Mouse (Mus musculus): ENCODE measurements at regions not wholly inside any gene's neighbourhood (a gene's known extent, or its start where the extent isn't known, plus 50 kb on each side); places are given as distances from the start of the nearest gene placed in this dataset.
A peak's percentile ranks its signal among the peaks of the same experiment; 100 is the strongest.

DNA sequence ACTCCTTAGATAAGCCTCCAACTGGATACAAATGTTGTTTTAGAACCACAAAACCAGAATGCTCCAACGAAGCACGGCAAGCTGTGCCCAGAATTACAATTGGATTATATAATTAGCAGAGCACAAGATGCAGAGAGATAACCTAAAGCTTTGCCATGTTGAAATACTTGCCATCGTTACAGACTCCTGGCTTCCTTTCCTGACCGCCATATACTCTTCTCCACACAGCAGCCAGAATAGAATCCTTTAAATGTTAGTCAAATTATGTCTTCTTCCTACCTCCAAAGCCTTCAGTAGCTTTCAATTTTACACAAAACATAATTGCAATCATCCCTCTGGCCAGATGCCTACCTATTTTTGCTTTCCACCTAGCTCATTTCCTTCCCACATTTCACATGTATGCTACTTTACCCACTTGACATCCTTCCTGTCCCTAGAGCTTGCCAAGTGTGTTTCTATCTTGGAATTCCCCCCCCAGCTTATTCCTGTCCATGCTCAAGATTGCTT, 52.8 kb upstream of the G2e3 start:
- no peaks in the 10 kb centered on the region for H3K27me3 ChIP-seq (ENCODE audit: control insufficient read depth, insufficient read depth, low read depth, low read length)
- ATAC-seq: no peak
- 87% methylated on average over 4 of the region's 4 CpGs for WGBS
- H3K4me2 ChIP-seq (ENCODE audit: low read length): no peak overlapping the region
- H3K36me3 ChIP-seq (ENCODE audit: control insufficient read depth, insufficient read depth, low read length): no peaks in the 10 kb centered on the region
- H3K9me3 ChIP-seq (replicated peaks; ENCODE audit: control insufficient read depth, low read length, poor library complexity, severe bottlenecking): no peaks in the 10 kb centered on the region
- H3K27ac ChIP-seq (ENCODE audit: low read length): no peak overlapping the region
- H3K4me1 ChIP-seq (ENCODE audit: control insufficient read depth, insufficient read depth, low read length): no peaks in the 10 kb centered on the region
- no peak overlapping the region for H3K4me3 ChIP-seq (ENCODE audit: low read depth, low read length)
- H3K9ac ChIP-seq (ENCODE audit: low read depth, low read length): no peak overlapping the region

DNA sequence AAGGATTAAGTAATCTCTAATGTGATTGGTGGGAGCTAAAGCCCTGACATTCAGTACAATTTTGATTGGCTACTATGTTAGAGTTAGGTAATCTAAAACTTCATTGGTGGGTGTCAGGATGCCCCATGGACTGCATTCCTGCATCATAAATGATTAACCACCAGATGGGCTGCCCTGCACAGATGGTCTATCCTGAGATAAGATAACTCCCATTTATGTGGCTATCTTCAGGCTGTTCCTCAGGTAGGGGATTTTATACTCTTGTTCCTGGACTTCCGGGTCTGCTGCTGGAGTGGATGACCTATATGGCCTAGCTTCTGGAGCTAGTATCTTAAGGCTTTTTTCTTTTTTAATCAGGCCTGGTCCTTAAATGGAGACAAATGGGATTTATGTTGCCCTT, 69.5 kb upstream of the G2e3 start:
- Histone ChIP-seq H3K4me1 (ENCODE audit: control insufficient read depth, insufficient read depth, low read length) (no peaks in the 10 kb centered on the region), H3K9me3 (replicated peaks; ENCODE audit: control insufficient read depth, low read length, poor library complexity, severe bottlenecking) (no peaks in the 10 kb centered on the region), H3K27me3 (ENCODE audit: control insufficient read depth, insufficient read depth, low read depth, low read length) (no peaks in the 10 kb centered on the region), H3K36me3 (ENCODE audit: control insufficient read depth, insufficient read depth, low read length) (no peaks in the 10 kb centered on the region), H3K9ac (ENCODE audit: low read depth, low read length) (no peak overlapping the region), H3K4me2 (ENCODE audit: low read length) (no peak overlapping the region), H3K4me3 (ENCODE audit: low read depth, low read length) (no peak overlapping the region), H3K27ac (ENCODE audit: low read length) (no peak overlapping the region)
- WGBS: 80% methylated on average over 1 of the region's 1 CpGs
- no peak for ATAC-seq

DNA sequence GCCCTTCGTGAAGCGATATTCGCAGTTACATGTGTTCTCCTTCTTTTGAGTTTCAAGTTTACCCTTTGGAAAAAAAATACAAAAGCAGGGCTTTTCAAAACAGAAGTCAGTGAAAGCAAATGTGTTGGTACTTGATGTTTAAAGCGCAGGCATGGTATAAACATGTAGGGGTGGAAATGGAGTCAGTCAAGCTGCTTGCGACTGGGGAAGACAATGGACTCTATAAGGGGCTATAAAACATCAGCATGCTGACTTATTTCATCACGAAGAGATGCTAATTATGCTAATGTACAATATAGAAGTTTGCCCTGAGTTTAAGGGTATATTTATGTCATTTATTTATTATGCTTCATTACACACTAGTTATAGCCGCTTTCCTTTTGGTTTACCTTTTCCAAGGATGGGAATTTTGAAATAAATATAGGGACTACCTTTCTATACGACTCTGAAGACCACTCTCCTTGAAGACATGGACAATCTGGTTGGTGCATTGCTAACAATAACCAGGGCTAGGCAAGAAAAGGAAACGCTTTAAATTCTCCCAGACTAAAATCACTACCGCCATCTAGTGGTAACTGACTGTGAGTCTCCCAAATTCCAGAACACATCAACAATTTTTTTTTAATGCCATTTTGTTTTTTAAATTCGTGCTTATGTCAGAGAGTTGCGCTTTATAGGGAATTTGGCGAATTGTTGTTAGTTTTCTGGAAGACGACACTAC, 71.9 kb upstream of the G2e3 start:
- Histone ChIP-seq H3K4me1 (ENCODE audit: control insufficient read depth, insufficient read depth, low read length) (no peaks in the 10 kb centered on the region), H3K27me3 (ENCODE audit: control insufficient read depth, insufficient read depth, low read depth, low read length) (no peaks in the 10 kb centered on the region), H3K27ac (ENCODE audit: low read length) (no peak overlapping the region), H3K4me3 (ENCODE audit: low read depth, low read length) (no peak overlapping the region), H3K36me3 (ENCODE audit: control insufficient read depth, insufficient read depth, low read length) (no peaks in the 10 kb centered on the region), H3K4me2 (ENCODE audit: low read length) (peak overlapping the region; percentile 19; the same call in 1 of the 2 replicates), H3K9me3 (replicated peaks; ENCODE audit: control insufficient read depth, low read length, poor library complexity, severe bottlenecking) (no peaks in the 10 kb centered on the region), H3K9ac (ENCODE audit: low read depth, low read length) (no peak overlapping the region)
- WGBS: 50% methylated on average over 14 of the region's 14 CpGs
- no peak for ATAC-seq

DNA sequence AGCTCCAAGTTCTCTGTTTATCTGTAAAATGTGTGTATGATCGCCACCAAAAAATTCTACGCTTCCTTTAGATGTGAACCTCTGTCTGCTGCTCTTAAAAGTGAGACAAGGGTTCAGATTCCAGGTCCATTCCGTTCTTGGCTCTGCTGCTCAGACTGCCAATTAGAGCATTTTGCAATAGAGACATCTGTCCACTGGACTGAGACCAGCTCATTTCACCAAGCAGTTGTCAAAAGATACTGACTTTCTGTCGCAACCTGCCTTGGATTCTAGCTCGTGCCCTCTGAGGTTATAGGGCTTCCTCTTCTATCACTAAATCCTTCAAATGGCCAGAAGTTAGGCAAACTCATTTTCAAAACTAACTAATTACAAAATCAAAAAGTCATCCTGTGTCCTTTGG, 74.4 kb upstream of the G2e3 start:
- no peak for ATAC-seq
- no peak overlapping the region for H3K27ac ChIP-seq (ENCODE audit: low read length)
- H3K27me3 ChIP-seq (ENCODE audit: control insufficient read depth, insufficient read depth, low read depth, low read length): no peaks in the 10 kb centered on the region
- H3K36me3 ChIP-seq (ENCODE audit: control insufficient read depth, insufficient read depth, low read length): no peaks in the 10 kb centered on the region
- H3K9ac ChIP-seq (ENCODE audit: low read depth, low read length): no peak overlapping the region
- H3K9me3 ChIP-seq (replicated peaks; ENCODE audit: control insufficient read depth, low read length, poor library complexity, severe bottlenecking): no peaks in the 10 kb centered on the region
- H3K4me3 ChIP-seq (ENCODE audit: low read depth, low read length): no peak overlapping the region
- H3K4me1 ChIP-seq (ENCODE audit: control insufficient read depth, insufficient read depth, low read length): no peaks in the 10 kb centered on the region
- H3K4me2 ChIP-seq (ENCODE audit: low read length): no peak overlapping the region
- WGBS: 84% methylated on average over 5 of the region's 5 CpGs

DNA sequence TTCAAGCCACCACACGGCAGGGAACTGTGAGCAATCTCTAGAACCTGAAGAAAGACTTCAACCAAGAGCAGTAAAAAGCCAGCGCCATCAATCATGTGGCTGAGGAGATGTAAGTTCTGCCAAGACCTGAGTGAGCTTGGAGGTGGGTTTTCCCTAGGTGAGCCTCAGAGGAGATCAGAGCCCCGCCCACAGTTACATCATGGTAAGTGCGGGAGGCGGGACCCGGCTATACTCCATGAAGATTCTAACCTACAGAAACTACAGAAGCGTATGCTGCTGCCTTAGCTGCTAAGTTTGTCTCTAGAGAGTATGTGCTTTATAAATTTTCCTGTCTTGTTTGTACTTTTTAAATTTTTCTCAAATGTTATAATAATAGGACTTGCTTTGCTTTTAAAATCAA, 105.0 kb upstream of the G2e3 start:
- Histone ChIP-seq H3K9me3 (replicated peaks; ENCODE audit: control insufficient read depth, low read length, poor library complexity, severe bottlenecking) (no peaks in the 10 kb centered on the region), H3K4me1 (ENCODE audit: control insufficient read depth, insufficient read depth, low read length) (no peaks in the 10 kb centered on the region), H3K36me3 (ENCODE audit: control insufficient read depth, insufficient read depth, low read length) (no peaks in the 10 kb centered on the region), H3K27me3 (ENCODE audit: control insufficient read depth, insufficient read depth, low read depth, low read length) (no peaks in the 10 kb centered on the region), H3K27ac (ENCODE audit: low read length) (no peak overlapping the region), H3K9ac (ENCODE audit: low read depth, low read length) (no peak overlapping the region), H3K4me3 (ENCODE audit: low read depth, low read length) (no peak overlapping the region), H3K4me2 (ENCODE audit: low read length) (no peak overlapping the region)
- no peak for ATAC-seq
- whole genome bisulfite sequencing: 88% methylated on average over 7 of the region's 7 CpGs

DNA sequence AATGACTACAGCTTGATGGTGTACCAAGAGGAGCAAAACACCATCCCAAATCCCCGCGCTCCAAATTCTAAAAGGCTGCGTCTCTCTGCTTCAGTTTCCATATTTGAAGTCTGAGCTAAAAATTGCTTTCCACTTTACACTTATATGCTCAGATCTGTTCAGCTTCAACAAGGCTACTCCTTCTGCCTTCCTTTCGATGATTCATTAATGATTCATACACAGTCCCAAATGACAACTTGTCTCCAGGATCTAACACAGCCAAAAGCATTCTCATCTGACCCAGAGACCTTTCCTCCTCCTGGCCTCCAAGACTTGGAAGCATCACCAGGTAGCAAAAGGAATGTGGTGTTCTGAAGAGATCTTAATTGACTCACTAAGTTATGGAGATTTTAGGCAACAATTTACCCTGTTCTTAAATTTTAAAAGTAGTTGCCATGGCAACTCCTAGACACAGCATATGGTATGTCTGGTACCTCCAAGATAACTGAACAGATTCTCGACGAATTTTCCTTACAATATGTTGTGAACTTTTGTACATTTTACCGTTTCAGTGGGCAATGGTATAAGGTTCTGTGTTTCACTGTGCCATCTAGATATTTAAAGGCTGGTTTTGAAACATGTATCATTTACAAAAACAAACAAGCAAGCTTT, 106.6 kb upstream of the G2e3 start:
- no peak; the same call in 1 of the 2 replicates for ATAC-seq
- H3K27me3 ChIP-seq (ENCODE audit: control insufficient read depth, insufficient read depth, low read depth, low read length): no peaks in the 10 kb centered on the region
- no peak overlapping the region for H3K27ac ChIP-seq (ENCODE audit: low read length)
- no peak overlapping the region for H3K9ac ChIP-seq (ENCODE audit: low read depth, low read length)
- 80% methylated on average over 7 of the region's 7 CpGs for WGBS
- no peaks in the 10 kb centered on the region for H3K9me3 ChIP-seq (replicated peaks; ENCODE audit: control insufficient read depth, low read length, poor library complexity, severe bottlenecking)
- H3K4me2 ChIP-seq (ENCODE audit: low read length): no peak overlapping the region
- no peaks in the 10 kb centered on the region for H3K36me3 ChIP-seq (ENCODE audit: control insufficient read depth, insufficient read depth, low read length)
- H3K4me1 ChIP-seq (ENCODE audit: control insufficient read depth, insufficient read depth, low read length): no peaks in the 10 kb centered on the region
- H3K4me3 ChIP-seq (ENCODE audit: low read depth, low read length): no peak overlapping the region

DNA sequence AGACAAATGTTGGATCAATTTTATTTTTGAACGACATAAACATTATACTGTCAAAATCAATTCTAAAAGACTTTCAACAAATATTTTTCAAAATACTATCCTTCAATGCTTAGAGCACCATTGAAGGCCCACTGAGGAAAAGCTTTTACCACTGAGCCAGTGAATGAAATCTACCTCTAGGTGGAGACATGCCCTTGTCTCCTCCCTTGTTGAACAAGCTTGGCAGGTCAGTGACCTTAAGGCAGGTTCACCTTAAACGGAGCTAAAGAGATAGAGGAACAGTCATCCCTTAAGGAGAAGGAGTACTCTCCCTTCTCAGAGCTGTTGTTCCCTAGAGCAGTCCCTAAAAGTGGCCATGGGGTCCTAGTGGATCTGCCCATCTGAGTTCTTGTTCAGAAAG, 136.2 kb upstream of the G2e3 start:
- H3K9ac ChIP-seq (ENCODE audit: low read depth, low read length): no peak overlapping the region
- no peaks in the 10 kb centered on the region for H3K36me3 ChIP-seq (ENCODE audit: control insufficient read depth, insufficient read depth, low read length)
- no peak overlapping the region for H3K27ac ChIP-seq (ENCODE audit: low read length)
- H3K4me1 ChIP-seq (ENCODE audit: control insufficient read depth, insufficient read depth, low read length): no peaks in the 10 kb centered on the region
- no peaks in the 10 kb centered on the region for H3K9me3 ChIP-seq (replicated peaks; ENCODE audit: control insufficient read depth, low read length, poor library complexity, severe bottlenecking)
- H3K4me3 ChIP-seq (ENCODE audit: low read depth, low read length): no peak overlapping the region
- WGBS: 46% methylated on average over 2 of the region's 2 CpGs
- no peak for ATAC-seq
- H3K27me3 ChIP-seq (ENCODE audit: control insufficient read depth, insufficient read depth, low read depth, low read length): no peaks in the 10 kb centered on the region
- no peak overlapping the region for H3K4me2 ChIP-seq (ENCODE audit: low read length)

DNA sequence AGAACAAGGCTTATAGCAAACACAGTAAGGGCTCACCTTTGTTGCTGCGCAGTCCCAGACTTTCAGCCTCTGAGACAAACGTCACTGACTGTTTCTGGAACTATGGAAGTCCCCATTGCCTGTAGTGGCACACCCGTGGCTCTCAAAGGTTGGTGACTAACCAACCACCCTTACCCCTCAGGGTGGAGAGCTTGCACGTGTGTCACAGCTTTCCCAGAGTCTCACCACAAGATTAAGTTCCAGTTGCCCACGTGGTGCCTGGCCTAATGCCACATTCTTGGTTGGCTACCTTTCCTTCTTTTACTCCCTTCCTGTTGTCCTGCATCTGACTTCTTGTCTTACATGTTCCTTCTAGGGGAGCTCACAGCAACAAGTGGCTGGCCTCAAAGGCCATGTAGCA, 151.6 kb upstream of the G2e3 start:
- H3K9me3 ChIP-seq (replicated peaks; ENCODE audit: control insufficient read depth, low read length, poor library complexity, severe bottlenecking): no peaks in the 10 kb centered on the region
- H3K4me1 ChIP-seq (ENCODE audit: control insufficient read depth, insufficient read depth, low read length): no peaks in the 10 kb centered on the region
- ATAC-seq: no peak
- H3K9ac ChIP-seq (ENCODE audit: low read depth, low read length): no peak overlapping the region
- no peak overlapping the region for H3K4me3 ChIP-seq (ENCODE audit: low read depth, low read length)
- no peaks in the 10 kb centered on the region for H3K36me3 ChIP-seq (ENCODE audit: control insufficient read depth, insufficient read depth, low read length)
- no peaks in the 10 kb centered on the region for H3K27me3 ChIP-seq (ENCODE audit: control insufficient read depth, insufficient read depth, low read depth, low read length)
- WGBS: 78% methylated on average over 5 of the region's 5 CpGs
- no peak overlapping the region for H3K27ac ChIP-seq (ENCODE audit: low read length)
- no peak overlapping the region for H3K4me2 ChIP-seq (ENCODE audit: low read length)

DNA sequence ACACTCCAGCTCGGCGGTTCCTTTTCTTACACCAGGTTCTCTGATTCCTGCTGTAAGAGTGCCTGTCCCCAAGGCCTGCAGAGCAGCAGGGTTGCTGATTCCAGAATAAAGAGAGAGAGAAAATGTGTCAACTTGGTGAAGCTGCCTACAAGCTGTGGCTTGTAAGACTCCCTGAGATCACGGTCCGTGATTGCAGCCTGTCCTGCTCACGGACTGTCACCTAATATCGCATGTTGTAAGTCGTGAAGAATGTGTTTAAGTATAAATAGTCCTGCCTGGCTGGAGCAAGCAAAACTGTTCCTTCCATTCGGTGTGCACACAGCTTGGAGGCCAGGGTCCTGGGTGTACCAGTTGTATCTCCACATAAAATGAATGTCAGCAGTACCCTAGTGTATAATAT, 152.7 kb upstream of the G2e3 start:
- H3K27me3 ChIP-seq (ENCODE audit: control insufficient read depth, insufficient read depth, low read depth, low read length): no peaks in the 10 kb centered on the region
- H3K36me3 ChIP-seq (ENCODE audit: control insufficient read depth, insufficient read depth, low read length): no peaks in the 10 kb centered on the region
- H3K9ac ChIP-seq (ENCODE audit: low read depth, low read length): no peak overlapping the region
- no peak overlapping the region for H3K27ac ChIP-seq (ENCODE audit: low read length)
- H3K4me2 ChIP-seq (ENCODE audit: low read length): no peak overlapping the region
- no peak for ATAC-seq
- H3K9me3 ChIP-seq (replicated peaks; ENCODE audit: control insufficient read depth, low read length, poor library complexity, severe bottlenecking): no peaks in the 10 kb centered on the region
- H3K4me1 ChIP-seq (ENCODE audit: control insufficient read depth, insufficient read depth, low read length): peaks cover 5% of the 10 kb centered on the region; the same call in 1 of the 2 replicates
- H3K4me3 ChIP-seq (ENCODE audit: low read depth, low read length): no peak overlapping the region
- WGBS: 79% methylated on average over 8 of the region's 8 CpGs
